In the genomic region with DNA sequence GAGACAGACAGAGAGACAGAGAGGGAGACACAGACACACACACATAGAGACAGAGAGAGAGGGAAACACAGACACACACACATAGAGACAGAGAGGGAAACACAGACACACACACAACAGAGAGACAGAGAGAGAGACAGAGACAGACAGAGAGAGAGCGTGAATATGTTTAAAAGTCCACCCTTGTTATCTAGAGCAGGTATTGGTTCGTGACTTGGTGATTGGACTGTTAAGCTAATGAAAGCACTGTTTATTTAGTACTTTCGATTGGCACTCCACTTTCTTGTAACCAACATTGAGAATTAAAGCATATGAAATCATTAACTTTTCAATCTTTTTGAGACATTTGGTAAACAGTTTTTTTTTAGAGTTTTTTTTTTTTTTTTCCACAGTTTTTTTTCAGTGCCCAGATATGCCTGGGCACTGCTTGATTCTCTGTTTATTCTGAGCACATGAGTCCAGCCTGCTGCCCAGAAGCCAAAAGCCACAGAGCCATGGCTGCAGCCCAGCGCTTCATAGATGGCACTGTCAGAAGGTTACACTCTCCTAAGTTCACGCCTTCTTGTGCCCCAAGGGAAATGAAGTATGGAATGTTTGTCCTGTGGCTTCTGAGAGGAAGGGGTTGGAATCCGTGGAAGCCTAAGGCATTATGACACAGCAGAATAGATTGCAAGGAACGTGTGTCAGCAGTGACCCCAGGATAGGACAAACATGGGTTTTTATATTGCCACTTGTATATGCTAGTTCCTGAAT, we compare ENCODE assay signal across 8 mouse cellular contexts. TPM values are rescaled to one million over a fixed set of nuclear protein-coding genes. Genes with fewer than 3 reads are reported as not detected.
DNase-seq lines count a peak whose midpoint lies in the region.
"Had no signal": no experiment of that assay in that cellular context is flagged by ENCODE, and none has a peak within 500 bp of the region (broad histone marks: within the 10 kb centered on the region; RNA-seq: fewer than 3 reads in every experiment).

No protein-coding gene starts in this region.

- H3K4me3 ChIP-seq in brown adipose tissue, adult 24 weeks (ENCODE audit: insufficient read depth, low read depth, low read length): no peak overlapping the region
- H3K4me3 ChIP-seq: liver, embryonic 13.5 days had no signal

- peak; percentile 10 for DNase-seq in left cerebral cortex, postnatal 4 days
- no peak for DNase-seq in left cerebral cortex, adult 11 months (ENCODE audit: low spot score)
- DNase-seq in heart, adult 9 months (ENCODE audit: low spot score in 2 of 2): peak; percentile 15 to 46
- DNase-seq in lung, postnatal 36 days: peak; percentile 64
- DNase-seq in urinary bladder, postnatal 14 days (ENCODE audit: low spot score): no peak
- no peak for DNase-seq in retina, postnatal 1 day
- DNase-seq: liver, embryonic 13.5 days had no signal

- intact Hi-C loops in left cerebral cortex, postnatal 4 days (cut with DNase I): no loop called here

- 0 out of 2 replicates have a peak overlapping the region, but pooled peaks have one; percentile 1 for H3K27ac ChIP-seq in brown adipose tissue, adult 24 weeks (replicated peaks; ENCODE audit: low read depth, low read length)
- H3K27ac ChIP-seq: liver, embryonic 13.5 days had no signal

- H3K4me1 ChIP-seq in brown adipose tissue, adult 24 weeks (ENCODE audit: control insufficient read depth, insufficient read depth, insufficient read length, low read length): 0 out of 2 replicates have a peak, but pooled peaks cover 5% of the 10 kb centered on the region

RNA-seq across cellular contexts. Expression of gene Spg20, which starts 2.6 kb away (rescaled TPM):
- 10 to 100 TPM; 14.5 to 15.1 TPM for total RNA-seq in left cerebral cortex, postnatal 4 days (2021)
- 17.8 and 19.9 TPM in 2 replicates for polyA plus RNA-seq in brown adipose tissue, adult 24 weeks (2012; ENCODE audit: insufficient read depth, insufficient read length, missing spikeins)

RNA-seq across cellular contexts. Expression of gene Ccdc169, which starts 22.6 kb away (rescaled TPM):
- total RNA-seq in left cerebral cortex, postnatal 4 days (2021): under 1 TPM; 0.22 to 0.44 TPM
- not detected in 2 replicates for polyA plus RNA-seq in brown adipose tissue, adult 24 weeks (2012; ENCODE audit: insufficient read depth, insufficient read length, missing spikeins)
- polyA plus RNA-seq: liver, embryonic 13.5 days had no signal

RNA-seq across cellular contexts. Expression of gene Ccna1, which starts 59.2 kb away (rescaled TPM):
- 1 to 10 TPM; 2.4 to 3.1 TPM for total RNA-seq in left cerebral cortex, postnatal 4 days (2021)
- polyA plus RNA-seq in brown adipose tissue, adult 24 weeks (2012; ENCODE audit: insufficient read depth, insufficient read length, missing spikeins): not detected in 2 replicates

Comparison
In these comparisons a context has a peak if more than half of its experiments do, and no peak if none do; other contexts are left out.
1. DNase-seq: peak in left cerebral cortex, postnatal 4 days (single experiment), heart, adult 9 months (2 of 2) and lung, postnatal 36 days (single experiment); none in left cerebral cortex, adult 11 months (single experiment), urinary bladder, postnatal 14 days (single experiment) and retina, postnatal 1 day (single experiment).